Mouse (Mus musculus) T-helper 17 cell (primary cell): ENCODE results near the gene Smyd3.

ENCODE experiments used
- in situ Hi-C, 2 experiments: fragments of 300-600 bp; cut with MboI, MseI; formaldehyde crosslinking; loops; 1 replicate in 1 of 2; 2 replicates in 1 of 2; pipeline ENCODE4 v1.15.1; 2025; ENCODE audit warnings: high pct_unique_total_duplicates in 2 of 2

Smyd3 gene

DNA sequence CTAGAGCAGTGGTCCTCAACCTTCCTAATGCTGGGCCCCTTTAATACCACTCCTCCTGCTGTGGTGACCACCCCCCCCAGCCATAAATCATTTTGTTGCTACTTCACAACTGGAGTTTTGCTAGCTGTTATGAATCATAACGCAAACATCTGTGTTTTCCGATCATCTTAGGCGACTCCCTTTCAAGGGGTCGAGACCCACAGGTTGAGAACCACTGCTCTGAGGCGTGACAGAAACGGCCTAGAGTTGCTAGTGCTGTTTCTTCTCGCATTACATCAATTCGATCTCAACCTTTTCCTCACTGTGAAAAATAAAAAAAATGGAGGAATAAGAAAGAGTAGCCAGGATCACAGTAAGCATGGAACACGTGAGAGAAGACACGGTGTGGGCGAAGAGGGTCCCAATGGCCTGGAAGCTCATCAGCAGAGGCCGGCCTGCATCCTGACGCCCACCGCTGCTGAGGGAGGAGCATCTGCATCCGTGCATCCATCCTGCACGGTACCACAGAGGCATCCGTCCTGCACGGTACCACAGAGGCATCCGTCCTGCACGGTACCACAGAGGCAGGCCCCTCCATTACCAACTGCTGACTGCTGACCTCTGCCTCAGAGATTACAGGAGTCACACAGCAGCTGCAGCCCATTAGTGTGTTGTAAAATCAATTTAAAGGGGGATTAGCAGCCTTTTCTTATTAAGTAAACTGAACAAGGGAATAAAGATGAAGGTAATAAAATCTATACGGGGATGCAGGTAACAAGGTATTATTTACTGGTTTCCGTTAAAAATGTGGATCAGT is 56.6 kb downstream of the Smyd3 start:
- in situ Hi-C loops, result no loop called here

DNA sequence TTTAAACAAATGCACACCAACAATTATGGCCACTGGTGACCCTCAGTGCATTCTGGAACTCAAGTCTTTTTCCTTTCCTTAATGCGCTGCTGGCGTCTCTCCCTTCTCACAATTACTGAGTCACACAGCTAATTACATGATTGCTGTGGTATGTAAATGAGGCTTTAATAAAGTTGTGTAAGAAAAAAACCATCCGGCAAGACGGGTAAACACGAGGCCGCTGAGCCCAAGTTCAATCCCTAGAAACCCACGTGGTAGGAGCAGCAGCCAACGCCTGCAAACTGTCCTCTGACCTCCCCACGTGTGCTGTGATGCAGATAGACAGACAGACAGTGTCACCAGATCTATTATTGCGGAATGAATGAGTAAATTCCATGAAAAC is 58.9 kb downstream of the Smyd3 start:
- in situ Hi-C loops, result loop anchor here in 1 of 2 experiments (10.0 kb wide), 1 partner anchor 774 kb away; no protein-coding TSS in a partner anchor

DNA sequence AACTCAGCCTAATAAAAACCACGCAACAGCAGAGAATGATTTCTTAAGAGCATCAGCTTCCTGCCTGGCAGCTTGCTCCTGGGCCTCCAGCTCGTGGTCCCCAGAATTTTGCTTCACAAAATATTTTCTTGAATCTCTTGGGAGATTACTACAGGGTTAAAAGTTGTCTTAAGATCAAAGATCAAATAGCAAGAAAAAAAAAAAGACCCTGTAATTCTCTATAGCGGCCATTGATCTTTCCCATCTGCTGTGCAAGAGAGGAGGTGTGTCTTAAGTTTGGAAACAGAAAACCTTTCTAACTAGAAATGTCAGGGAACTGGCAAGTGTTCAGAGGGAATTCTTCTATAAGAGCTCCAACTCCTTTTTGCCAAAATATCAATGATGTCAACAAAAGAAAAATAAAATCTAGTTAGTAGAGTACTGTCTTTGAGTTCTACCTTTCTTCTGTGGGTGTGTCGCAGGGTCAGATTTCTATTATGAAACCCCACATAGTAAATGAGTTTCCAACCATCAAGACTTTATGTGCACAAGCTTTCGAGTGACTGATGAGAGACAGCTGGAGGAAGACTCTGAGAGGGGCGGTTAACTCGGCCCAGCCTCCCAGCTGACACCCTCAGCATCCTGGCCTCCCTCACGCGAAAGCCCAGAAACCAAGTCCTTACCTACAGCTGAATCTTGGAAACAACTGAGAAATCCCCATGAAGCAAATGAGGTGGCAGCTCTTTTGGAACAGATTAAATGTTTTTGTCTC is 59.4 kb downstream of the Smyd3 start:
- in situ Hi-C loops, result loop anchor here in 1 of 2 experiments (10.0 kb wide), 1 partner anchor 774 kb away; no protein-coding TSS in a partner anchor

DNA sequence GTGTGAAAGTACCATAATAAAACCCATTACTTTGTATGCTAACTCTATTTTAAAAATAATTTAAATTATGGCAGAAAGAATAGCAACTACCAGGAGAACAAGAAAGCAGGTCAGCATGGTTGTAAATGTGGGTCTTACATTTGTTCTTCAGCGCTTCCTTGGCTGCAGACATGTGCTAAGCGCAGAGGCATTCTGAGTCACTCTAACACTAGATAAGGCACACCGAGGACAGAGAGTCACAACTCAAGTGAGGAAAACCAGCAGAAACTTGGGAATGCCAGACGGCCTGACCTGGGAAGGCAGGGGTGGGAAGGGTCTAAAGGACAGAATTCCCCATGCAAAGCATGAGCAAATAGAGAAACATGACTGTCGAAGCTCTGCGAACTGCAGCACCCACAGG is 63.2 kb downstream of the Smyd3 start:
- in situ Hi-C loops, result loop anchor here in 1 of 2 experiments (10.0 kb wide), 1 partner anchor 770 kb away; no protein-coding TSS in a partner anchor

DNA sequence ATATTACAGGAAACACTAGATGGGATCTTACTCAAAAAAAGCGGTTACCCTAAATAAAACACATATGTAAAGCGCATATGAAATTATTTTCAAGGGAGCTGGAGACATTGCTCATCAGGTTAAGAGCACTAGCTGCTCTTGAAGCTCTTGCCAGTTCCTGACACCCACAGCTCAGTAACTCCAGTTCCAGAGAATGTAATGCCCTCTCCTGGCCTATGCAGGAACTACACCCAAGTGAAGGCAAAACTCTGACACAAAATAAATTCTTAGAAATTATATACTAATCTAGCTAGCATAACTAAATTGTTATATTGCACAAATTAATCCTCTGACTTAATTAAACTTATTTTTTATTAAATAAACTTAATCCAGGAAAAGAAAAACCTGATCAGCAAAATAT is 66.6 kb downstream of the Smyd3 start:
- in situ Hi-C loops, result loop anchor here in 1 of 2 experiments (10.0 kb wide), 1 partner anchor 766 kb away; no protein-coding TSS in a partner anchor

DNA sequence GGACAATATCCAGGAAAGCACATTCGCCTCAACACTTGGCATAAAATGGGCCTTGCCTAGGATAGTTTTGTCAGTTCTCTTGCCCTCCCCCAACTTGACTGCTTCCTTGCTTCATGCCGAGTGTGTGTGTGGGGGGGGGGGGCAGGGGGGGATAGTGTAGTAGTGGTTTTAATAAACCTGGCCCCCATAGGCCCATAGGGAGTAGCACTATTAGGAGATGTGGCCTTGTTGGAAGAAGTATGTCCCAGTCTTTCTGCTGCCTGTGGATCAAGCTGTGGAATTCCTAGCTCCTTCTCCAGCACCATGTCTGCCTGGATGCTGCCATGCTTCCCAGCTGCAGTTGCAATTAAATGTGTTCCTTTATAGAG is 71.0 kb downstream of the Smyd3 start:
- in situ Hi-C loops, result no loop called here

DNA sequence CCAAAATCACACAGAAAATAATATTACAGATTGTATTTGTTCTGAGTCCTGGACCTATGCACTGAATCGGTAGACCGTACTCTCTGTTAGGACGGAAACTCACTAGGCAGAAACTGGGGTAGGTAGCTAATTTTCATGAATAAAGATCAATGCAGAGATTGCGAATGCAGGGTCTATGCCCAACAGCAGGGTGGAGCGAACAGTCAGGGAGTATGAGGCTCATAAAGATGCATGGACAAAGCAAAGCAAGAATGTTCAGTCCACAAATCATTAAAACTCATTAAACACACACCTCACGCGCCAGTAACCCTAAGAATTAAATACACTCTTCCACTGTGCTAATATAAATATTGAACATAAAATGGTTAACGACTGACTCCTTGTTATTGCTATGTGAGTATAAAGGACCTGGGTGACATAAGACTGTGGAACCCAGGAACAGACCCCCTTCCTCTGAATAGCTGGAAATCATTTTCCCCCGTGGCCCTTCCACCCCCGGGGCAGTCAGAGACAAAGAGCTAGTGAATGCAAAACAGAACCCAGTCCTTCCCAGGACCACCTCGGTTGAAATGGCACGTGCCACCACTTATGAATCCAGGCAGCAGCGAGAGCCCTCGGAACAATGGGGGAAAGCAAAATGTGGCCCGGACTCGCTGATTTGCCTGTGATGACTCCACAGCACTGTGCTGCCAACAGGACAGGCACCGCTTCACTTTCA is 71.6 kb downstream of the Smyd3 start:
- in situ Hi-C loops, result no loop called here

DNA sequence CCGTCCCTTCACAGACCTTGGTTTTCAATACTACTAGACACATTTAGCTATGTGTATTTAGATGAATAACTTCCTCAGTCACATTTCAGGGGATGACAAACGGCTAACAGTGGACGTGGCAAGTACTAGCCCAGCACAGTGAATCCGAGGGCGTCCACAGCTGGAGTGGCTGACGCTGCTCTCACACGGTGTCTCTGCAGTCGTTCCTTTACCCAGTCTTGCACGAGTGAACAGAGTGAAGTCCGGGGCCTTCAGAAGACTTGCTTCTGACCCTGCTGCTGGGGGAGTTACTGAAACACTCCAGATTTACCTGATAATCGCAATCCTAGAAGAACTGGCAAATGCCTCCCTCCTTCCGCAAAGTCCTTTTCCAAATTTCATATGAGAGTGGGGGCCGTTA is 74.0 kb downstream of the Smyd3 start:
- in situ Hi-C loops, result no loop called here

DNA sequence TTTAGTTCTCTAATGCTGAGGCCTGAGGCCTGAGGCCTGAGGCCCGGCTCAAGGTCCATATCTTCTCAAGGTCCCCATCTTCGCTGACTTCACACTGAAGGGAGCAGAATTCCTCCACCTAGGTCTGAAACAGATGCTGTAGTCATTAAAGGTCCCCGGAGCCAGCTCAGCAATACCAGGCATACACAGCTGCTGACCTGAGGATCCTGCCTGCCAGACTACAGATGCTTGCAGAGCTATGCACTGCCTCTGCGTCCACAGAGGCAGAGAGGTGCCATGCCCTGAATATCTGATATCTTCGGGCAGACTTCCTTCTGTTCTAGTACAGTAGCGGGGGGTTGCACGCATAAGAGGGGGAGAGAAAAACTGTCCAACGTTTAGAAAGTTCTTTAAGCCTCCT is 74.4 kb downstream of the Smyd3 start:
- in situ Hi-C loops, result no loop called here

DNA sequence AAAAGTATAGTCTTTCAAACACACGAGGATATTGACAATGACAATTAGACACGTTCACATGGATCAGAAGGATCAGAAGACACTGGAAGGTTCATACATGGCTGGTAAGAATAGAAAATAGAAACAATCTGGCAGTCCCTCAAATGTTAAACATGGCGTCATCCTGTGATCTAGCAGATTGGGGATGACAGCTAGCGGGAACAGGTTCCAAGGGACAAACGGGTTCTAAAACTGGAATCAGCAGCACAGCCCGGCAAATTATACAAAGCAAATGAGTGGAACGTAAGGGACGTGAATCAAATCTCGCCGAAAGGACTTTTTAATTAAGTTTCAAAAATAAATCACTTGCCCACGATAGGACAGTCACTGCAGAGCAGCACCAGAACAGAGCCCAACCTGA is 81.2 kb downstream of the Smyd3 start:
- in situ Hi-C loops, result no loop called here

DNA sequence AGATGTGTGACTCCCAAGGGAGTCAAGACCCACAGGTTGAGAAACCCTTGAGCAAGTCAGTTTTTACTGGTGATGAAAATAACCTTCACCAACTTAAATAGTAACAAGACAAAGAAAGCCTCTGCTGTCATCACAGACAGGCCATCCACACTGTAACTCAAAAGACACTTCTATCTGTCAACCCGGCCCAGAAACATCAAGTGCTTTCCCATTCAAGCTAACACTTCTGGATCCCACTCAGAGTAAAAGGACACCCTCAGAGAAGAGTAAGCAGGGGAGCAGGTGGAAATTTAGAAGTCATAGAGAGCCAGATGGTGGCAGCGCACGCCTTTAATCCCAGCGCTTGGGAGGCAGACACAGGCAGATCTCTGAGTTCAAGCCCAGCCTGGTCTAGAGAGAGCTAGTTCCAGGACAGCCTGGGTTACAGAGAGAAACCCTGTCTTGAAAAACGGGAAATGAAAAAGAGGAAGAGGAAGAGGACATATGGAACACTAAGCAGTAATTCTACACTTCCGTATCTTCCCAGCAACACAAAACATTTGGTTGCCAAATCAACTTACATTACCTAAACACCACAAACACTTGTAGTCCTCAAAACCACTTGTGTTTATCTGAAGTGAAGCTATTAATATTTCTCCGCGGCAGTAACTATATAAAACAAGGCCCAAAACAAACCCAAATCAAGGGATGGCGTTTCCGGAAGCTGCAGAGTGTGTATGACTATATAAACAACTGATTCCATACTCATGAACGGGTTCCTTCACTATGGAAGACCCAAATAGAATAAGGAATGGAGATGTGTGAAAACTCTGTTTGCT is 83.2 kb downstream of the Smyd3 start:
- in situ Hi-C loops, result no loop called here

DNA sequence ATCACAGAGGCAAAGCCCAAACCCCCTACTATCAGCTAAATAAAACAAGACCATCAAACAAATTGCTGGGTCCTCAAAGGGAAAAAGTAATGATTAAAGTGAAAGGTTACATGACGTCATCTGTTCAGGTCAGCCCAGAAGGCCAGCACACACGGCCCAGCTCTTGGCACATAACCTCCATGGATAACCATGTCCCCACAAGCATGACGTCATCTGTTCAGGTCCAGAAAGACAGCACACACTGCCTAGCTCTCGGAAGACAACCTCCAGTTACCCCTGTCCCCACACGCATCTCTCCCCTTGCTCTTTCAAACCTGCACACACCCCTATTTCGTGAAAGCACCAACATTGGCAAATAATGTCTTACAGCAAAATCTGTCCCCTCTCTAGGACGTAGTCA is 84.0 kb downstream of the Smyd3 start:
- in situ Hi-C loops, result no loop called here

DNA sequence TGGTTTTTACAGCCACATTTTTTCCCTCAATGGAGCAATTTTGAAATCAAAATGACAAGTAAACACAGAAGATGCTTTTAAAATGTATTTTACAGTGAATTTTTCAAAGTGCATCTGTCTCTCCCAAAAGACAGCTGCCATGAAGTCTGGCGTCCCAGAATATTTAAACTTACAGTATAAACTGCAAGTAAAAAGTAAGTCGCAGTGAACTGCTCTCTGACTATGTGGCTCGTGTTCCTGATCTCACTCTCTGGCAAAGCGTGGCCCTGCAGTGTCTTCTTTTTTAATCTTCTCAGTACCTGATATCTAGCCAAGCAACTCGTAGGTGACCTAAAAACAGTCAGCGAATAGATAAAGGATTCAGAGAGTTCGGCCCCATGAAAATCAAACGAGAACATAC is 84.5 kb downstream of the Smyd3 start:
- in situ Hi-C loops, result no loop called here

DNA sequence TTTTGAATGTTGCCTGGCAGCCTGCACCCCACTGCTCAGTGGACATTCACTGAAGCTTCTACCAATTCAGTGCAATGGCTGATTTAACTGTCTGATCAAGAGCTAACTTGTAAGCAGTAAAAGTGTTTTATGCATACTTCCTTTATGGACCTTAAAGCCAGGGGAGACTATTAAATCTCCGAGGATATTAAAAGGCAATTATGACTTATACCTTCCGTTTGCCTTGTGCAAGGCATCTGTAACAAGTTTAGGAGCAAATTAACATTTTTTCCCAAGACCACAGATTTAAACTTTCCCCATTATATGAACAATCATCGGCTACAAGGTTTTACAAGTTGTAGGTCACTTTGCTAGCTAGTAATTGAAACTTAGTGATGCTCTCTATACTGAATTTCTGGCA is 87.8 kb downstream of the Smyd3 start:
- in situ Hi-C loops, result no loop called here

DNA sequence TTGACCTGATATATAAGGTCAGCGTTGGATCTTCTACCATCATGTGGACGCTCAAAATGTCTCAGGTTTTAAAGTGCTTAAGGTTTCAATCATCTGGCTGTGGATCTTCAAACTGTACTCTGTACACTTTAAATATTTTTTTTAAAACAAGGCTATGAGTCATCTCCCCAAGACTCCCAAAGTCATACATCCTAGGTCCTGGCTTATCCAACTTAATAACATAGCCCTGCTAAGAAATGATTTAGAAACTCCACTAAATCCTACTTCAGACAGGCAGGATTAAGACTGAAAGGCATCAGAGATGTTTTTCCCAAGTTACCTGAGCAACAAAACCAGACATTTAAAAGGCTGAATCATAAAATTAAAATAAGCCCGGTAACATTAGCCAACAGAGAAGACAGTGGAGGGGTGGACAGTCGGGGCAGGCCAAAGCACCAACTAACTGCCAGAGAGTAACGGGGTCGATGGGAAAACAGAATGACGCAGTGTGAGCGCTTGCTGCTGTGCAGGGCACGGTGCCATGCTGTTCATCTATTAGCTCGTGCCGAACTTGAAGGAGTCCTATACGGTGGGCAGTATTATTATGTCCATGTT is 92.9 kb downstream of the Smyd3 start:
- in situ Hi-C loops, result no loop called here

DNA sequence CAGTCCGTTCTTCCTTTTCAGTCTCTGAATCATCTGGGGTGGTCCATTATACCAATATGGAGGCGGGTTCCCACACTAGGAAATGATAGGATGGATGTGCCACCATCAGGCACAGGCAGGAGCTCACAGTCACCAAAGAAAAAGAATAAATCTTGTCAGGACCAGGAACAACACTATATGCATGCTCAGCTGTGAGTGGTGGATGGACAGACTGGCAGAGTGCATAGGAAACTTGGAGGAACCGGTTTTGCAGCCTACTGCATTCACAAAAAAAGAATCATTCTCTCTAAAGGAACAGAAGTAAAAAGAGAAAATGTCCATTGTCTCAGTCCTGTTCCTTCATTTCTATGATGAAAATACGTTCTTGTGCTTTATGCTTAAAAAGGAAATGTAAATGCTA is 98.8 kb downstream of the Smyd3 start:
- in situ Hi-C loops, result no loop called here

DNA sequence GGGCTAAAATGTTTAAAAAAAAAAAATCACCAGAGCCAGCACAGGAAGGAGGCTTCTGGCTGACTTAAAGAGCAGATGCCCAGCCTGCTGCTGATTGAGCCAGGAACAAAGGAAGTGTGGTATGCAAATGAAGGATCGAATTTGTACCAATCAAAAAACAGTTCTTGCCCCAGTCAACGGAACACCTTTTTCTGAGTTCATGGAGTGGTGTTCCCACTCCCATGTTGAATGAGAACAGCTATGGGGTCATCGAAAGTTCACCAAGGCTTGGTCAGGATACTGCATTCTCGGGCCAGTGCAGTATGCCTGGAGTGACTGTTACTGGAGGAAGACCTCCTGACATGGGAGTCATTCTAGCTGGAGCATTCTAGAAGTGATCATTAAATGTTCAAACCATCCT is 109.8 kb downstream of the Smyd3 start:
- in situ Hi-C loops, result loop anchor here in 1 of 2 experiments (10.0 kb wide), 1 partner anchor 723 kb away; no protein-coding TSS in a partner anchor

DNA sequence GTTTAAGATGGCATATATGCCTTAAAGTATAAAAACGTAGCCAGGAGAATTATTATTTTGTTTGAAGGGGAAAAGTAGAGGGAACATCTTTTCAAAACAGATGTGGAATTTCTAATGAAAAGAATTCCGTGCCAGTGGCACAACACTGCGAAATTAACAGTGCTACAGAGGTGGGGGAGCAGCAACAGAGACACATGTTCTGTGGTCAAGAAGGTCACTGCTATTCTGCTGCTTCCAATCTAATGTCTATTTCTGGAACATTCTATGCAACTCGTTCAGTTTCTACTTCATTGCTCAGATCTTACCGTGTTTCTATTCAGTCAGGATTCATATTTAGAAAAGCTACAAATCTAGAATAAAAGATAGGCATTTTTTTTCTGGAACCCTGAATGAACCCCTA is 117.0 kb downstream of the Smyd3 start:
- in situ Hi-C loops, result loop anchor here in 1 of 2 experiments (10.0 kb wide), 1 partner anchor 716 kb away; no protein-coding TSS in a partner anchor

DNA sequence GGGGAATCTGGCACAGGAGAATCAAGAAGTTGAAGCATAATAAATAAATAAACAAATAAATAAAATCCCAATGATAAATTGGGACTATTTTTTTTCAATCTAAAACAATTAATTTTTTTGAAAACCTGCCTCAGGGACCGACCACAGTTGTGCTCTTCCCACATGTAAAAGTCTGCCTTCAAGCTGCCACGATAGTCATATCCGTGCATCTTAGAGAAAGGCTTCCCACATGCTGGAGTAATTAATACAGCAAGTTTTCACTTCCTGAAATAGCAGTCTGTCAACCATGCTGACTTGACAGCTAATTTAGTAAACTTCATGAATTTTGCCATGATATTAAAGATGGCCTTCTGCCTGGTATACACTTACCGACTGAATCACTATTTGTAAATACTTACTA is 119.2 kb downstream of the Smyd3 start:
- in situ Hi-C loops, result no loop called here

DNA sequence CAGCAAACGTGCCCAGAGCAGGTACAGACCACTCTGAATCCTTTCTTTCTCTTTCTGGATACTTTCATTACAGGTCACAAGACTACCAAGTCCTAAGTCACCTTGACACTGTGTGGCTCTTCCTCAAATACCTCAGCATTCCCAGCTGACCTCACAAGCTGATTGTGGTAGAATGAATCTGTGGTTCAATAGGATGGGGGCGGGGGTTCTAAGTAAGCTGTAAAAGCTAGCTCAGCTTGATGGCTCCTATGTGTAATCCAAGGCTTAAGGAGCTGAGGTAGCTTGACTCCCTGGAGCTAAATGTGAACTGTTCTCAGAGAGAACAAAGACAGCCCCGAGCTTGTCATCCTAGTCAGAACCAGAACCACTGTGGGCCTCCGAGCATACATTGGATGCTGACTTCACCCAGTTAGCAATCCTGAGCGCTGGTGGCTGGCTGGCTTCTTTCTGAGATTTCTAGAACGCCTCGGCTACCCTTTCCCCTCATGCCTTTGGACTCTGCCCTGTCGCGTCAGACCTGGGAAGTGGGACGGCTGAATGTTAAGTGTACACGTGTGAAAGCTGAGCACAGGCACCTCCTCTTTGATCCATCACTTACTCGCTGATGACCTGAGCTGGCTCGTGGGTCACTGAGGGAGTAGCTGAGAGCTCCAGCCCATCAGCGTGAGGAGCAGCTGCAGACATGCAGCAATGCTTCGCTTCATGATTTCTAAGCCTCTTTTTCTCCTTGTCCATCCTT is 131.4 kb downstream of the Smyd3 start:
- in situ Hi-C loops, result no loop called here
